Mouse (Mus musculus): ENCODE measurements around the gene Srpk1.

The Srpk1 gene

DNA sequence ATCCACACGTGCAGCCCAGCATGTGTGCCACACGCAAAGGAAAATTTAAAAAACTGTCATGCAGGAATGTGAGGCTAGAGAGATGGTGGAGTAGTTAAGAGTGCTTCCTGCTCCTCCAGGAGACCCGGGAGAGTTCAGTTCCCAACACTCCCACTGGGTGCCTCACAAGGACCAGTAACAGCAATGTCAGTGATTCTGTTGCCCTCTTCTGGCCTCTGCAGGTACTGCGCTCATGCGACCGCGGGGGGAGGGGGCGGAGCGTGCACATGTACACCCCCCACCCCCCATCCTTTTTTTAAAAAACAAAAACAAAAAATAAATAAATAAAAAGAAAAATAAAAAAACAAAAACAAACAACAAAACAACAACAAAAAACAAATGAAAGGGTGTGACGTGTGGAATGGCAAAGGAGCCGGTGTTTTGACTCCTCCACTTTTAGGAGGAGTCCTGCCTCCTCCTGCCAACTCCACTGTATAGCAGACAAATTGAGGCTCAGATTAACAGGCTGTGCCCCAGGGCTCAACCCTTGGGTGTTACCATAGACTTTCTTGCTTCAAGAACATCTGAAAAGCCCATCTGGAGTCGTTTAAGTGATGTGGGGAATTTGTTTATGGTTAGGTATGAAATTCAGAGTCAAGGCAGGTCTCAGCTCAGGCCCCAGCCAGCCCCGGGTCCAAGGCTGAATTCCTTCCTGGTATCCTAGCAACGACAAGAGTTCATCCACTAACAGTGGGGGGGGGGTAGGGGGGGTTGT lies 69.3 kb downstream of the Srpk1 start:
- DNase-seq = peak; percentile 74

DNA sequence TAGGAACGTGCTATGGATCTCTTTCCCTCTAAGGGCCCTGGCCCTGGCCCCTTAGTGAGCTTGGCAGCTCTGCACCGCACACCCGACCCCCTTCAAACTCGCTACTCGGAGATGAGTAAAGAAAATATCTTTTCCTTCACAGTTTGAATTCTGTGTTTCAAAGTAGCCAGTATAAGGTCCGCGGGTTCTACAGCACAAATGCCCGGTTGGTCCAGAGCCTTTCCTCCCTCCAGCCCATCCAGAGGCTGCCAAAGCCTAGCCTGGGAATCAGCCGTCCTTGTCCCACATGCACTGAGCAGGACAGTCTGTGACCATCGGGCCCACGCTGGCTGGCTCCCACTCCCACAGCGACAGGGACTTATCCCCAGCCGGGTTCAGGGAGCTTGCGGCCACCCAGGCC lies 73.4 kb downstream of the Srpk1 start, which contains the start of gene Clpsl2:
Gene Clpsl2, plus strand, starts transcription at position 301 of the 400 bp plus-strand sequence.
- no peak for DNase-seq

DNA sequence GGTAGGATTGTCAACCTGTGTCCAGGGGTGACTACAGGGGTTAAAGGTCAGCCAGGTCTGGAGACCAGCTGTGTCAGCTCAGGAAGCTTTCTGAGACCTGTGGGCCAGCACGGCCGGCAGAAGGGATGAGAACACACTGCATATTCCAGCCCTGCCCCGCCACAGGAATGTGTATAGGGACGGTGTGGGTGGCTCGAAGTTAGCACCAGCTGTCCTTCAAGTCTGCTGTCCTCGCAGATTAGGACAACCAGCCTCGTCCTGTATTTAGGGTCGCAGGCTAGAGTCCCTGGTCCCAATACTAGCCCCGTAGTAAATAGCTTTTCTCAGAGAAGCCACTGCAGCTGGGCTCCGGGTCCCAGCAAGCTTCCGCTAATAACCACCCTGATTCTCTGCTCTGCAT lies 74.0 kb downstream of the Srpk1 start:
- no peak for DNase-seq

DNA sequence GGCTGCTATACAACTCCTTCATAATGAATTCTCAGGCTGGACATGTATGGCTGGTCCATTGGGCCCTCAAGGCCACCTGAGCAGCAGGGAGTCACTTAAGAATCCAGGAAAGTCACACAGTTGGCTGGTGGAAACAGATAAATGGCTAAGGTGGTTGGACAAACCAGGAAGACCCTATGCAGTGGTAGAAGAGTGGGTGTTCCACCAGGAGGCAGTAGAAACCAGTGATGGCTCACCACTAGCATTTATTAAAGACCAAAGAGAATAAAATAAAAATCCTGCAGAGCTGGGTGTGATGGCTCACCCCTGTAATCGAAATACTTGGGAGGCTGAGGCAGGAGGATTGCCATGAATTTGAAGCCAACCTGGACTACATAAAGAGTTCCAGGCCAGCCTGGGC lies 75.6 kb downstream of the Srpk1 start:
- DNase-seq = no peak

DNA sequence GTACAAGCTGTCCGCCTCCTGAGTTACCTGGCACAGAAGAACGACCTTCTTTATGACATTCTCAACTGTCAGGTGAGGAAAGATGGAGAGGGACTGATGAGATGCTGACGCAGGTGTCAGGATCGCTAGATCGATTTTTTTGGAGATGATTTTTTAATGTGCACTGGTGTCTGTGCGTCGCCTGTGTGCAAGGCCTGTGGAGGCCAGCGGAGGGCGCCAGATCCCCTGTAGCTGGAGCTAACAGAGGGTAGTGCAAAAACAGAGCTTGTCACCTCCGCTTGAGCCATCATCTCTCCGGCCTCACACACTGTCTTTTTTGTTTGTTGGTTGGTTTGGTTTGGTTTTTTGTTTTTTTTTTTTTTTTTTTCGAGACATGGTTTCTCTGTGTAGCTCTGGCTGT lies 84.6 kb downstream of the Srpk1 start:
- no peak for DNase-seq
